Mouse (Mus musculus): Measurements from ENCODE around the gene Sipa1l1. TPM values are rescaled to one million over a fixed set of nuclear protein-coding genes. Genes with fewer than 3 reads are reported as not detected.

Gene Sipa1l1
- polyA plus RNA-seq, 1 experiment from 2014 or later, result 37.2 TPM

DNA sequence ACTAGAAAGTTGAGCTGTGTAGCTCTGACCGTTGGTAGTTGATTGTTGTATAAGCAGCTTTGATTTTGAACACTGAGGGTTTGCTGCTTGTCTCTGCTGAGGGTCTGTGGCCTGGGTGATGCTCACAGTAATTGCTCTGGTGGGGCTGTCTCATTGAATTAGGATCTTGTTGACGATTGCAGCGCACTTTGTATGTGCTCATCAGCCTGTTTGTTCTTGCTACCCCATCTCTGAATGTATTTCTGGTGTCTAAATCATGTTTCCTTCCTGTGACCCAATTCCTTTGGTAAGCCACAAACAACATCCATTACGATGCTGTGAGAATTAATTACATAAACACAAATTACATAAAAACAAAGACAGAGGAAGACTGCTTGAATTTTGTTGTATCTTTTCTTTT lies 39.5 kb downstream of the Sipa1l1 start:
- ATAC-seq (replicated peaks; ENCODE audit: insufficient number of reproducible peaks, low FRiP score, low TSS enrichment), result no peak
- no peaks in the 10 kb centered on the region for H3K27me3 ChIP-seq (ENCODE audit: control insufficient read depth, insufficient read depth, low read length)
- no peak overlapping the region for H3K4me2 ChIP-seq
- no peak overlapping the region for H3K4me3 ChIP-seq (ENCODE audit: low read depth, low read length)
- no peaks in the 10 kb centered on the region for H3K9me3 ChIP-seq (replicated peaks; ENCODE audit: control insufficient read depth, low read length)
- 84% methylated on average over 4 of the region's 4 CpGs for WGBS (ENCODE audit: insufficient replicate concordance)
- no peak overlapping the region for H3K27ac ChIP-seq (ENCODE audit: low read depth, low read length)
- no peak overlapping the region for H3K9ac ChIP-seq (ENCODE audit: low read depth, low read length)
- H3K4me1 ChIP-seq (ENCODE audit: control insufficient read depth, insufficient read depth, low read length), result 0 out of 2 replicates have a peak, but pooled peaks cover 2% of the 10 kb centered on the region
- no peaks in the 10 kb centered on the region for H3K36me3 ChIP-seq (ENCODE audit: control insufficient read depth, insufficient read depth, low read length)

DNA sequence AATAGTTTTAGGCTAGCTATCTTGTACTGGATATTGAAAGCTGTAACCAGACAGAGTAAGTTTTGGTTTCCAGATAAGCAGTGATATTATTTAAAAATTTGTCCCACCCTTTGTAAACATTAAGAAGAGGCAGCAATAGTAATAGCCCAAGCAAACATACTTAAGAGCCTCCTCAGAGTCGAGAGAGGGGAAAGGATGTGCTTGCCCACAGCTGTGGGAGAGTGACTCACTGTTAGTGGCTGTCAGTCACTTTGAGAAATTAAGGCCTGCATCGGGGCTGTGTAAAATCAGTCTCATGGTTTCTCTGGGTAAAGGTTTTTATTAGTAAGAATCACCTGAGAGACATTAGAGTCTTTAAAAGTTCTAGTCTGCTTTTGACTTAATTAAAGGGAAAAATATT lies 40.6 kb downstream of the Sipa1l1 start:
- Histone ChIP-seq H3K27ac (ENCODE audit: low read depth, low read length) (no peak overlapping the region), H3K27me3 (ENCODE audit: control insufficient read depth, insufficient read depth, low read length) (no peaks in the 10 kb centered on the region), H3K4me3 (ENCODE audit: low read depth, low read length) (no peak overlapping the region), H3K4me1 (ENCODE audit: control insufficient read depth, insufficient read depth, low read length) (peaks cover 5% of the 10 kb centered on the region; the same call in 1 of the 2 replicates), H3K9me3 (replicated peaks; ENCODE audit: control insufficient read depth, low read length) (no peaks in the 10 kb centered on the region), H3K4me2 (no peak overlapping the region), H3K36me3 (ENCODE audit: control insufficient read depth, insufficient read depth, low read length) (peaks cover 2% of the 10 kb centered on the region; the same call in 1 of the 2 replicates), H3K9ac (ENCODE audit: low read depth, low read length) (no peak overlapping the region)
- 33% methylated on average over 2 of the region's 2 CpGs for WGBS (ENCODE audit: insufficient replicate concordance)
- ATAC-seq (replicated peaks; ENCODE audit: insufficient number of reproducible peaks, low FRiP score, low TSS enrichment), result no peak

DNA sequence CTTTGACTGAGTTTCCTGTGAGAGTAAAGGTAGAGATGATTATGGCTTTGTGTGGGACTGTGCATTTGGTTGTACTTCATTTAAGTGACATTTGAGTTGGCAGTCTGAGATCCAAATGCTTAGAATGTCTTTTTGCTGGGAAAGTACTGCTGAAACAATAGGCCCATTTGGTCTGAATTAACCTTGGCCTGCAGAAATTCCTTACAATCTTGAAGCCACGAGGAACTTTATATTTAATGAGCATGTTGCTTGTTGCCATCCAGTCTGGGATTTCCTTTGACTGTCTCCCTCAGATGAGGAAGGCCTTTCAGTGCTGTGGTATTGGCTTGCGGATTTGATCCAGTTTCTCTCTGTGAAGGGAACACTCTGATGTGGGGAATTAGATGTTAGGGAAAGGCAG lies 43.9 kb downstream of the Sipa1l1 start:
- H3K4me2 ChIP-seq, result no peak overlapping the region
- H3K9me3 ChIP-seq (replicated peaks; ENCODE audit: control insufficient read depth, low read length), result no peaks in the 10 kb centered on the region
- peaks cover 2% of the 10 kb centered on the region; the same call in 1 of the 2 replicates for H3K36me3 ChIP-seq (ENCODE audit: control insufficient read depth, insufficient read depth, low read length)
- WGBS (ENCODE audit: insufficient replicate concordance), result 66% methylated on average over 2 of the region's 2 CpGs
- peaks cover 13% of the 10 kb centered on the region; the same call in 1 of the 2 replicates for H3K4me1 ChIP-seq (ENCODE audit: control insufficient read depth, insufficient read depth, low read length)
- H3K27me3 ChIP-seq (ENCODE audit: control insufficient read depth, insufficient read depth, low read length), result no peaks in the 10 kb centered on the region
- no peak for ATAC-seq (replicated peaks; ENCODE audit: insufficient number of reproducible peaks, low FRiP score, low TSS enrichment)
- H3K9ac ChIP-seq (ENCODE audit: low read depth, low read length), result no peak overlapping the region
- no peak overlapping the region for H3K27ac ChIP-seq (ENCODE audit: low read depth, low read length)
- H3K4me3 ChIP-seq (ENCODE audit: low read depth, low read length), result no peak overlapping the region

DNA sequence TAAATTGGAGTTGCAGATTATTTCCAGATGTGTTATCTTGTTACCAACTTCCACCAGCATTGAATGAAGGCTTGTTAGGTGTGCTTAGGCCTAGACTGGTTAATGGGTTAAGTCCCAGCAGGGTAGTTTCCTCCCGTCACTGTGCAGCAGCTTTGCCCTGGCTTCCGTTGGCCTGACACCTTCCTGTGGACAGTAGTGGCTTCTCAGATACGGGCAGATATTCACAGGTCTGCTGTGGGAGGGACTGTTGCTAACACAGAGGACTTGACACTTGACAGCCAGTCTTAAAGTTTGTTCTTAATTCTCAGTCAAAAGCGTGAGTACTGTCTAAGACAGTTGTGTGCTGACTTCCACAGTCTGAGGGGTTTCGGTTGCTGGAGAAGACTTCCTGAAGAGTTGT lies 45.8 kb downstream of the Sipa1l1 start:
- Histone ChIP-seq H3K27ac (ENCODE audit: low read depth, low read length) (no peak overlapping the region), H3K4me3 (ENCODE audit: low read depth, low read length) (no peak overlapping the region), H3K9me3 (replicated peaks; ENCODE audit: control insufficient read depth, low read length) (no peaks in the 10 kb centered on the region), H3K9ac (ENCODE audit: low read depth, low read length) (no peak overlapping the region), H3K36me3 (ENCODE audit: control insufficient read depth, insufficient read depth, low read length) (peaks cover 2% of the 10 kb centered on the region; the same call in 1 of the 2 replicates), H3K4me2 (no peak overlapping the region), H3K27me3 (ENCODE audit: control insufficient read depth, insufficient read depth, low read length) (no peaks in the 10 kb centered on the region), H3K4me1 (ENCODE audit: control insufficient read depth, insufficient read depth, low read length) (peaks cover 28% of the 10 kb centered on the region)
- no peak for ATAC-seq (replicated peaks; ENCODE audit: insufficient number of reproducible peaks, low FRiP score, low TSS enrichment)
- 30% methylated on average over 5 of the region's 5 CpGs for WGBS (ENCODE audit: insufficient replicate concordance)

DNA sequence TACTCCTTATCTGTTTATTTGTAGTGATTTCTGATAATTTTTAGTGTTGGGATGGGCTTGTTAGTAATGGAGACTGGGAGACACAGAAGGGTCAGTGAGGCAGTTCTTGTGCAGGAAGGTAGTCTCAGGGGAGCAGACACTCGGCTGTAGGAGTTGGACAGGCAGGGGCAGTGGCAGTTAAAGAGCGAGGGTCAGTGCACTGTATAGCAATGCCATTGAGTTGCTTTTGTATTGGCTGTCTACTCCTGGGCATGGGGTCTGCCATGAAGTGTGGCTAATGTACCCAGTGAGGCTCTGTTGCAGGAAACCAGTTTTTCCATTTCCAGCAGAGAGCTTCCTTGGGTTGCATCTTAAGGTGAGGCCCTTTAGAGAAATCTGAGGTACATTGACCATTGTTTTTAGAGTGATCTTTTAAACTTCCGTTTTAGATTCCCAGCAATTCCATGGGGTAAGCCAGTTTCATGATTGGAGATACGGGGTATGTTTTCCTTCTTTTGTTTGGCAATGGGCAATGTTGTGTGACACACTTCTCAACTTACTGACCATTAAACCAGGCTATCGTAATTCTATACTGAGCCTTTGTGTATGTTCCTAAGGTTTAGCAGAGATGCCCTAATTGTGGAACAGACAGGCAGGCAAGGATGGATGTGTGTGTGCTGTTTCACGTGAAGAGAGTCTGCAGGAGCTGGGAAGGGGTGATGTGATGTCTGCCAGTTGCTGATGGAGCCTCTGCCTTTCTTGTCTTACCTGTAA lies 47.9 kb downstream of the Sipa1l1 start:
- 71% methylated on average over 6 of the region's 6 CpGs for WGBS (ENCODE audit: insufficient replicate concordance)
- Histone ChIP-seq H3K4me2 (no peak overlapping the region), H3K4me1 (ENCODE audit: control insufficient read depth, insufficient read depth, low read length) (peaks cover 26% of the 10 kb centered on the region), H3K36me3 (ENCODE audit: control insufficient read depth, insufficient read depth, low read length) (peaks cover 2% of the 10 kb centered on the region; the same call in 1 of the 2 replicates), H3K27ac (ENCODE audit: low read depth, low read length) (no peak overlapping the region), H3K27me3 (ENCODE audit: control insufficient read depth, insufficient read depth, low read length) (no peaks in the 10 kb centered on the region), H3K9ac (ENCODE audit: low read depth, low read length) (no peak overlapping the region), H3K4me3 (ENCODE audit: low read depth, low read length) (no peak overlapping the region), H3K9me3 (replicated peaks; ENCODE audit: control insufficient read depth, low read length) (no peaks in the 10 kb centered on the region)
- no peak for ATAC-seq (replicated peaks; ENCODE audit: insufficient number of reproducible peaks, low FRiP score, low TSS enrichment)

GRCm38 (mm10) chr12:82218201-82218600 lies 49.1 kb downstream of the Sipa1l1 start:
- no peaks in the 10 kb centered on the region for H3K9me3 ChIP-seq (replicated peaks; ENCODE audit: control insufficient read depth, low read length)
- H3K4me3 ChIP-seq (ENCODE audit: low read depth, low read length), result no peak overlapping the region
- 87% methylated on average over 7 of the region's 7 CpGs for WGBS (ENCODE audit: insufficient replicate concordance)
- no peak overlapping the region for H3K27ac ChIP-seq (ENCODE audit: low read depth, low read length)
- ATAC-seq (replicated peaks; ENCODE audit: insufficient number of reproducible peaks, low FRiP score, low TSS enrichment), result no peak
- H3K4me2 ChIP-seq, result no peak overlapping the region
- peaks cover 2% of the 10 kb centered on the region; the same call in 1 of the 2 replicates for H3K36me3 ChIP-seq (ENCODE audit: control insufficient read depth, insufficient read depth, low read length)
- H3K27me3 ChIP-seq (ENCODE audit: control insufficient read depth, insufficient read depth, low read length), result no peaks in the 10 kb centered on the region
- peaks cover 28% of the 10 kb centered on the region for H3K4me1 ChIP-seq (ENCODE audit: control insufficient read depth, insufficient read depth, low read length)
- no peak overlapping the region for H3K9ac ChIP-seq (ENCODE audit: low read depth, low read length)

- no peak overlapping the region for H3K4me3 ChIP-seq (ENCODE audit: low read depth, low read length)
- no peak for ATAC-seq (replicated peaks; ENCODE audit: insufficient number of reproducible peaks, low FRiP score, low TSS enrichment)
- 79% methylated on average over 5 of the region's 5 CpGs for WGBS (ENCODE audit: insufficient replicate concordance)
Observed at GRCm38 (mm10) chr12:82220367-82221089, 51.4 kb downstream of the Sipa1l1 start.

GRCm38 (mm10) chr12:82223126-82223815 lies 54.2 kb downstream of the Sipa1l1 start:
- ATAC-seq (replicated peaks; ENCODE audit: insufficient number of reproducible peaks, low FRiP score, low TSS enrichment), result no peak
- peaks cover 48% of the 10 kb centered on the region for H3K4me1 ChIP-seq (ENCODE audit: control insufficient read depth, insufficient read depth, low read length)
- no peak overlapping the region for H3K4me3 ChIP-seq (ENCODE audit: low read depth, low read length)
- H3K27me3 ChIP-seq (ENCODE audit: control insufficient read depth, insufficient read depth, low read length), result no peaks in the 10 kb centered on the region
- 60% methylated on average over 9 of the region's 9 CpGs for WGBS (ENCODE audit: insufficient replicate concordance)
- no peak overlapping the region for H3K27ac ChIP-seq (ENCODE audit: low read depth, low read length)
- no peaks in the 10 kb centered on the region for H3K9me3 ChIP-seq (replicated peaks; ENCODE audit: control insufficient read depth, low read length)
- no peak overlapping the region for H3K4me2 ChIP-seq
- no peaks in the 10 kb centered on the region for H3K36me3 ChIP-seq (ENCODE audit: control insufficient read depth, insufficient read depth, low read length)
- no peak overlapping the region for H3K9ac ChIP-seq (ENCODE audit: low read depth, low read length)

More at GRCm38 (mm10) chr12:82220367-82221089, 51.4 kb downstream of the Sipa1l1 start:
- Histone ChIP-seq H3K9ac (ENCODE audit: low read depth, low read length) (no peak overlapping the region), H3K27me3 (ENCODE audit: control insufficient read depth, insufficient read depth, low read length) (no peaks in the 10 kb centered on the region), H3K9me3 (replicated peaks; ENCODE audit: control insufficient read depth, low read length) (no peaks in the 10 kb centered on the region), H3K4me2 (no peak overlapping the region), H3K36me3 (ENCODE audit: control insufficient read depth, insufficient read depth, low read length) (no peaks in the 10 kb centered on the region), H3K4me1 (ENCODE audit: control insufficient read depth, insufficient read depth, low read length) (peaks cover 33% of the 10 kb centered on the region), H3K27ac (ENCODE audit: low read depth, low read length) (no peak overlapping the region)
